Mouse (Mus musculus) heart, adult 2 months (tissue): ENCODE data around the gene D430041D05Rik.

ENCODE experiments used
- CTCF ChIP-seq: fragments of 200-600 bp; IDR thresholded peaks from 2 replicates; pipeline ENCODE4 v1.8.1; 2022; ENCODE audit warnings: antibody characterized with exemption, mild to moderate bottlenecking, moderate library complexity
- POLR2A ChIP-seq: fragments of 200-500 bp; IDR thresholded peaks from 2 replicates; pipeline ENCODE4 v1.6.1; 2011; ENCODE audit warnings: mild to moderate bottlenecking, low read depth, low read length, control low read depth; ENCODE audit not compliant: insufficient read depth

DNA sequence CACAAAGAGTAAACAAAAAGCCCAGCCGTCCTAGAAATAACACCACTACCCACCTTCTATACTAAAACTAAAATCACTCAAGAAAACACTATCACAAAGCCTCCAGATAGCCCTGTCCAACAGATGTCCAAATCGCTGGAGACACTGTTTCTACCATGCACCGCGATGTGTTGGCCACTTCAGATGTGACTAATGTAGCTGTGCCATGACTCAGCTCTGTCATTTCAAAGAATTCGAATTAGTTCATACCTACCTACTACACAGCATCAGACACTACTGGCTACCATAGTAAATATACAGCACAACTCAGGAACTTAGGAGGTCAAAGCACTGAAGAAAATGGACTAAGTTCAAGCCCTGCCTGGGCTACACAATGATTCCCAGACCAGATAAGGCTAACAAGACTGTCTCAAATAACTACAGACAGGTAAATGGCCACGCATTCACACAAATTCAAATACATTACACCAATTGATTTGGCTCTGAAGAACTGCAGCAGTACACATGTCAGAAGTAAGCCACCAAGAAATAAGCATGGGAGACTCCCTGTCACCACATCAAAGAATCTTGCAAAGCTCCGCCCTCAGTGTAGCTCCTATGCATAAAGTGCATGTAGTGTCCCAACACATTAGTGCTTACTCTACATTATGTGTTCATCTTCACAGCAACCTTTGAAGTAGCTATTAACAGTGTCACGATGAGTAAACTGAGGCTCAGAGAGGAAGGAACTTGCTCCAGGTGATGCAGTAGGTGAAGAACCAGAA, 47.9 kb upstream of the D430041D05Rik start:
- TF ChIP-seq CTCF, result no peak
- TF ChIP-seq POLR2A, result no peak
